Mouse (Mus musculus) MEL (cell line): Measurements from ENCODE around the gene Dusp23.

Experiments
- CHD2 ChIP-seq: IDR thresholded peaks from 2 replicates; pipeline ENCODE4 v1.6.1; 2011; ENCODE audit warnings: low read length, improper control_type of control experiment
- CTCF ChIP-seq, 3 experiments: IDR thresholded peaks in 2 of 3; conservative IDR thresholded peaks in 1 of 3; 2 replicates each; pipeline ENCODE4 v1.5.1; 2011 to 2012; ENCODE audit warnings: low read length in 3 of 3, low read depth in 2 of 3, mild to moderate bottlenecking in 2 of 3, improper control_type of control experiment in 1 of 3, inconsistent platforms in 1 of 3, mixed read lengths in 1 of 3, moderate library complexity in 1 of 3; ENCODE audit not compliant: control insufficient read depth in 1 of 3, insufficient read depth in 1 of 3, poor library complexity in 1 of 3, severe bottlenecking in 1 of 3
- POLR2A ChIP-seq, 2 experiments: IDR thresholded peaks; 2 replicates each; pipeline ENCODE4 v1.6.1; 2011 to 2012; ENCODE audit warnings: low read length in 2 of 2, mild to moderate bottlenecking in 2 of 2, control low read depth in 1 of 2, improper control_type of control experiment in 1 of 2, low read depth in 1 of 2, moderate library complexity in 1 of 2; ENCODE audit not compliant: control insufficient read depth in 1 of 2, insufficient read depth in 1 of 2, poor library complexity in 1 of 2
- ZC3H11A ChIP-seq: IDR thresholded peaks from 2 replicates; pipeline ENCODE4 v1.6.1; 2012; ENCODE audit warnings: low read depth, mild to moderate bottlenecking, inconsistent platforms, low read length, improper control_type of control experiment

DNA sequence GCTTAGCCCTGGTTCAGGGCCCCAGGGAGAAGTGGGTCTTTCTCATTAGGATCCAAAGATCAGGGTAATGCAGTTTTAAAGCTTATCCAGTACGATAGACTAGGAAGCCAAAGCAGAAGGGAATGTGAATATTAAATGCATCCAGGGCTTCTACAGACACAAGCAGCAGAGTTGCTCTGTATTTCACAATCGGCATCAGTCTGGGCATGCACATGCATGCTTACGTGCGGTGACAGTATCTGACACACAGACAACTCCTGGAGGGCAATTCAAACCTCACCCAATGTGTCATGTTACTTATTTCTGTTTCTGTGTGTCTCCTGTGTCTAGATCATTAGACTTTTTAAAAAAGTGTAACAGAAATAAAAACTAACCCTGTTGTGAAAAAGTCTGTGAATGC lies 48.0 kb upstream of the Dusp23 start:
- no peak for TF ChIP-seq CTCF (IDR thresholded peaks at IDR 0.05 in 2 of 3, conservative IDR thresholded peaks at IDR 0.05 in 1 of 3; ENCODE audit: control insufficient read depth in 1 of 3, insufficient read depth in 1 of 3, low read depth in 2 of 3, low read length in 3 of 3, poor library complexity in 1 of 3, severe bottlenecking in 1 of 3)
- TF ChIP-seq POLR2A (IDR thresholded peaks at IDR 0.05; ENCODE audit: control insufficient read depth in 1 of 2, insufficient read depth in 1 of 2, low read depth in 1 of 2, low read length in 2 of 2, poor library complexity in 1 of 2), result no peak
- no peak for TF ChIP-seq CHD2
- no peak for TF ChIP-seq ZC3H11A
